Mouse (Mus musculus) heart, embryonic 12.5 days (tissue): ENCODE results near the gene Slc24a3. TPM values are rescaled to one million over a fixed set of nuclear protein-coding genes. Genes with fewer than 3 reads are reported as not detected.

ENCODE experiments used
- ATAC-seq: fragments of 200-750 bp; cut with Nextera tagmentation; 2 replicates; pipeline ENCODE4 v1.8.0; 2017; ENCODE audit warnings: moderate TSS enrichment, moderate library complexity; ENCODE audit not compliant: insufficient number of reproducible peaks, low FRiP score
- H3K27ac ChIP-seq: fragments of 300-500 bp; sonication (generic); 2 replicates; pipeline ENCODE4 v1.5.1; 2016; ENCODE audit warnings: mild to moderate bottlenecking, moderate library complexity; ENCODE audit not compliant: poor library complexity, severe bottlenecking
- H3K27me3 ChIP-seq: fragments of 300-500 bp; sonication (generic); replicated peaks from 2 replicates; pipeline ENCODE4 v1.6.1; 2016; ENCODE audit warnings: mild to moderate bottlenecking, moderate library complexity
- H3K36me3 ChIP-seq: fragments of 300-500 bp; sonication (generic); 2 replicates; pipeline ENCODE4 v1.6.1; 2016; ENCODE audit warnings: mild to moderate bottlenecking, moderate library complexity
- H3K4me1 ChIP-seq: fragments of 300-500 bp; sonication (generic); replicated peaks from 2 replicates; pipeline ENCODE4 v1.6.1; 2016; ENCODE audit warnings: mild to moderate bottlenecking
- H3K4me2 ChIP-seq: fragments of 300-500 bp; sonication (generic); 2 replicates; pipeline ENCODE4 v1.6.1; 2016; ENCODE audit warnings: mild to moderate bottlenecking, moderate library complexity
- H3K4me3 ChIP-seq: fragments of 300-500 bp; sonication (generic); 2 replicates; pipeline ENCODE4 v1.5.1; 2016; ENCODE audit warnings: mild to moderate bottlenecking
- H3K9ac ChIP-seq: fragments of 300-500 bp; sonication (generic); 2 replicates; pipeline ENCODE4 v1.6.1; 2016; ENCODE audit warnings: mild to moderate bottlenecking, moderate library complexity
- H3K9me3 ChIP-seq: fragments of 300-500 bp; sonication (generic); replicated peaks from 2 replicates; pipeline ENCODE4 v1.6.1; 2016; ENCODE audit warnings: mild to moderate bottlenecking, moderate library complexity
- WGBS: fragments of 180-500 bp; shearing (Covaris S2); methylation state at CpG from one replicate; pipeline ENCODE4 v1.1.7; 2016; 5-methylcytosine and 5-hydroxymethylcytosine counted together
- polyA plus RNA-seq: library from polyadenylated mRNA; unstranded; fragments of >200 nt; fragmentation: Nextera tagmentation; extraction: Ambion mirVana; gene quantifications from 2 replicates; pipeline ENCODE4 v1.2.1, GENCODE M21; 2016

Gene Slc24a3
- polyA plus RNA-seq, 1 experiment from 2014 or later = 2.9 TPM

- H3K27ac ChIP-seq = no peak overlapping the region
- no peak for ATAC-seq
- 63% methylated on average over 2 of the region's 2 CpGs for WGBS
These were observed 201.1 kb downstream of the Slc24a3 start for GRCm38 (mm10) chr2:145368701-145369100.

GRCm38 (mm10) chr2:145370795-145371194 is 203.2 kb downstream of the Slc24a3 start:
- Histone ChIP-seq H3K9ac (no peak overlapping the region), H3K4me1 (no peaks in the 10 kb centered on the region), H3K4me3 (no peak overlapping the region), H3K4me2 (no peak overlapping the region), H3K9me3 (no peaks in the 10 kb centered on the region), H3K36me3 (no peaks in the 10 kb centered on the region), H3K27me3 (no peaks in the 10 kb centered on the region), H3K27ac (no peak overlapping the region)
- 47% methylated on average over 4 of the region's 4 CpGs for WGBS
- ATAC-seq = no peak

More at GRCm38 (mm10) chr2:145368701-145369100, 201.1 kb downstream of the Slc24a3 start:
- no peak overlapping the region for H3K9ac ChIP-seq
- no peaks in the 10 kb centered on the region for H3K27me3 ChIP-seq
- H3K36me3 ChIP-seq = no peaks in the 10 kb centered on the region
- H3K4me1 ChIP-seq = no peaks in the 10 kb centered on the region
- no peak overlapping the region for H3K4me3 ChIP-seq
- no peak overlapping the region for H3K4me2 ChIP-seq
- no peaks in the 10 kb centered on the region for H3K9me3 ChIP-seq

GRCm38 (mm10) chr2:145373803-145374202 is 206.2 kb downstream of the Slc24a3 start:
- 82% methylated on average over 5 of the region's 5 CpGs for WGBS
- Histone ChIP-seq H3K36me3 (no peaks in the 10 kb centered on the region), H3K27me3 (no peaks in the 10 kb centered on the region), H3K4me3 (no peak overlapping the region), H3K9me3 (no peaks in the 10 kb centered on the region), H3K4me2 (no peak overlapping the region), H3K9ac (no peak overlapping the region), H3K4me1 (no peaks in the 10 kb centered on the region), H3K27ac (no peak overlapping the region)
- ATAC-seq = no peak

GRCm38 (mm10) chr2:145382908-145383770 is 215.6 kb downstream of the Slc24a3 start:
- no peaks in the 10 kb centered on the region for H3K9me3 ChIP-seq
- 83% methylated on average over 13 of the region's 13 CpGs for WGBS
- no peak for ATAC-seq
- no peaks in the 10 kb centered on the region for H3K27me3 ChIP-seq
- no peaks in the 10 kb centered on the region for H3K36me3 ChIP-seq
- H3K9ac ChIP-seq = no peak overlapping the region
- H3K4me2 ChIP-seq = no peak overlapping the region
- H3K27ac ChIP-seq = no peak overlapping the region
- peaks cover 24% of the 10 kb centered on the region for H3K4me1 ChIP-seq
- no peak overlapping the region for H3K4me3 ChIP-seq

GRCm38 (mm10) chr2:145384221-145384620 is 216.7 kb downstream of the Slc24a3 start:
- H3K36me3 ChIP-seq = no peaks in the 10 kb centered on the region
- no peak overlapping the region for H3K9ac ChIP-seq
- no peak for ATAC-seq
- no peak overlapping the region for H3K4me3 ChIP-seq
- H3K9me3 ChIP-seq = no peaks in the 10 kb centered on the region
- no peaks in the 10 kb centered on the region for H3K27me3 ChIP-seq
- H3K27ac ChIP-seq = no peak overlapping the region
- peaks cover 24% of the 10 kb centered on the region for H3K4me1 ChIP-seq
- no peak overlapping the region for H3K4me2 ChIP-seq
- 81% methylated on average over 2 of the region's 2 CpGs for WGBS

GRCm38 (mm10) chr2:145385220-145385619 is 217.7 kb downstream of the Slc24a3 start:
- ATAC-seq = no peak
- peaks cover 24% of the 10 kb centered on the region for H3K4me1 ChIP-seq
- no peak overlapping the region for H3K4me2 ChIP-seq
- no peaks in the 10 kb centered on the region for H3K9me3 ChIP-seq
- no peaks in the 10 kb centered on the region for H3K36me3 ChIP-seq
- H3K27me3 ChIP-seq = no peaks in the 10 kb centered on the region
- 28% methylated on average over 3 of the region's 3 CpGs for WGBS
- no peak overlapping the region for H3K9ac ChIP-seq
- H3K27ac ChIP-seq = peak overlapping the region; percentile 65
- H3K4me3 ChIP-seq = no peak overlapping the region

GRCm38 (mm10) chr2:145385773-145386172 is 218.2 kb downstream of the Slc24a3 start:
- Histone ChIP-seq H3K27me3 (no peaks in the 10 kb centered on the region), H3K9me3 (no peaks in the 10 kb centered on the region), H3K4me1 (peaks cover 24% of the 10 kb centered on the region), H3K4me2 (no peak overlapping the region), H3K27ac (peak overlapping the region; percentile 65; the same call in 1 of the 2 replicates), H3K4me3 (no peak overlapping the region), H3K9ac (no peak overlapping the region), H3K36me3 (no peaks in the 10 kb centered on the region)
- ATAC-seq = no peak
- WGBS = 4% methylated on average over 1 of the region's 1 CpGs

- no peak overlapping the region for H3K4me2 ChIP-seq
- peaks cover 26% of the 10 kb centered on the region for H3K4me1 ChIP-seq
- H3K27ac ChIP-seq = no peak overlapping the region
- H3K9ac ChIP-seq = no peak overlapping the region
- H3K9me3 ChIP-seq = no peaks in the 10 kb centered on the region
- WGBS = 53% methylated on average over 3 of the region's 3 CpGs
- H3K27me3 ChIP-seq = no peaks in the 10 kb centered on the region
- no peaks in the 10 kb centered on the region for H3K36me3 ChIP-seq
- H3K4me3 ChIP-seq = no peak overlapping the region
- ATAC-seq = no peak
These were observed 228.2 kb downstream of the Slc24a3 start for GRCm38 (mm10) chr2:145395804-145396203.

- H3K27me3 ChIP-seq = no peaks in the 10 kb centered on the region
- H3K4me2 ChIP-seq = no peak overlapping the region
- peaks cover 25% of the 10 kb centered on the region for H3K4me1 ChIP-seq
- no peak for ATAC-seq
- H3K9ac ChIP-seq = no peak overlapping the region
- no peaks in the 10 kb centered on the region for H3K36me3 ChIP-seq
- peak overlapping the region; percentile 59 for H3K27ac ChIP-seq
- 37% methylated on average over 7 of the region's 7 CpGs for WGBS
- no peaks in the 10 kb centered on the region for H3K9me3 ChIP-seq
- H3K4me3 ChIP-seq = no peak overlapping the region
These were observed 229.0 kb downstream of the Slc24a3 start for GRCm38 (mm10) chr2:145396579-145396978.

- Histone ChIP-seq H3K4me3 (no peak overlapping the region), H3K4me1 (peaks cover 23% of the 10 kb centered on the region), H3K27me3 (no peaks in the 10 kb centered on the region), H3K4me2 (0 out of 2 replicates have a peak overlapping the region, but pooled peaks have one; percentile 17), H3K27ac (peak overlapping the region; percentile 68), H3K36me3 (no peaks in the 10 kb centered on the region), H3K9me3 (no peaks in the 10 kb centered on the region), H3K9ac (no peak overlapping the region)
- 34% methylated on average over 10 of the region's 10 CpGs for WGBS
- ATAC-seq = 0 out of 2 replicates have a peak, but pooled peaks have one; percentile 52
These were observed 230.1 kb downstream of the Slc24a3 start for GRCm38 (mm10) chr2:145397456-145398206.

GRCm38 (mm10) chr2:145401240-145401805 is 233.8 kb downstream of the Slc24a3 start:
- no peak; the same call in 1 of the 2 replicates for ATAC-seq

More at GRCm38 (mm10) chr2:145401240-145401805, 233.8 kb downstream of the Slc24a3 start:
- H3K9ac ChIP-seq = no peak overlapping the region
- H3K27ac ChIP-seq = peak overlapping the region; percentile 40
- peaks cover 35% of the 10 kb centered on the region for H3K4me1 ChIP-seq
- 55% methylated on average over 6 of the region's 6 CpGs for WGBS
- H3K4me2 ChIP-seq = no peak overlapping the region
- no peaks in the 10 kb centered on the region for H3K9me3 ChIP-seq
- no peak overlapping the region for H3K4me3 ChIP-seq
- no peaks in the 10 kb centered on the region for H3K27me3 ChIP-seq
- no peaks in the 10 kb centered on the region for H3K36me3 ChIP-seq
